Mouse (Mus musculus) liver, adult 2 months (tissue): ENCODE data around the gene Pak4.

Source experiments
- CTCF ChIP-seq: fragments of 200-500 bp; IDR thresholded peaks from 2 replicates; pipeline ENCODE4 v1.5.1; 2011; ENCODE audit warnings: low read depth, low read length, control low read depth
- POLR2A ChIP-seq: fragments of 200-500 bp; IDR thresholded peaks from 2 replicates; pipeline ENCODE4 v1.6.1; 2011; ENCODE audit warnings: low read length, control low read depth; ENCODE audit not compliant: insufficient read depth; ENCODE audit errors: extremely low read depth

DNA sequence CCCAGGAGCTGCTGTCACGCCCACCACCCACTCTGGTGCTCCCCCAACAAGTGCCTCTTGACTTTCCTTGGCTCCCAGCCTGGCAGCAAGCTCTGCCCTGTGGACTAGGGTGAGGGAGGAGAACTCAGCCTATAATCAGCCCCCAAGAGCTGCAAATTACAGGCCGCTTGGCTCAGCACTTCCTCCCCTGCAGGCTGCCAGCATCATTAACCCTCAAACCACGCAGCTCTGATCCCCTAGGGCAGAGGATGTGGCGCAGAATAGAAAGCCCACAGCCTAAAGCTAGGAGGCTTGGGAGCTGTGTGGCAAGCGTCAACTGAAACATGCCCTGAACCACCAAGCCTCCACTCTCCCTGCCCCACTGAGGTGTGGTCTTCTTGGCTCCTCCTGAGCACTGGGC, 32.6 kb downstream of the Pak4 start:
- TF ChIP-seq CTCF (no peak), POLR2A (no peak)
